7 mouse cellular contexts compared by ENCODE assay signal in the genomic region with DNA sequence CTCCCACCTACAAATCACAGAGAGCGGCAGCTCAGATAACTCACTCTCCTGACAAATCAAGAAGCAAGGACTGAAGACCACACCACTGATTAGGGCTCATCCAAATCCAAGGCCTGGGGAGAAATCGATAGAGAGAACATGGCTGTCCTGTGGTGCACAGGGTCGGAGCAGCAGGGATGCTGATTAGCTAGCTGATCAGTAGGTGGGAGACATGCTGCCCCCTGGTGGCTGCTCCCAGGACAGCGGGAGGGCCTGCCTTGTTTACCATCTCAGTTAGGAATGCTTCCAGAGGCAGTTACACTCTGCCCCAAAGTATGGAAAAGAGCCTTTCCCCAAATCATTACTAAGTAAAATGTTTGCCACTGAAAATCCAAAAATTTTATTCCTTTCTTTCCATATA.
DNase-seq lines count a peak whose midpoint lies in the region; ATAC-seq lines count a peak whose summit lies in the region.

No protein-coding gene starts in this region.

- peak; percentile 38 for DNase-seq in T-cell, adult 2 months (ENCODE audit: low spot score)
- peak; percentile 40 for DNase-seq in c-Kit-positive CD71-positive TER-119-positive erythroid progenitor cells, embryonic 14.5 days (ENCODE audit: low spot score)
- DNase-seq in left cerebral cortex, adult 8-10 months (ENCODE audit: low spot score in 2 of 2), result peak; percentile 51 to 82
- DNase-seq in spleen, postnatal 36 days (ENCODE audit: low spot score in 2 of 2), result peak; percentile 11 to 18

- H3K9ac ChIP-seq in forebrain, embryonic 15.5 days (replicated peaks), result no peak overlapping the region
- H3K9ac ChIP-seq in hindbrain, embryonic 16.5 days (ENCODE audit: low read depth, low read length), result no peak overlapping the region
- H3K9ac ChIP-seq in midbrain, embryonic 15.5 days, result no peak overlapping the region

- H3K27me3 ChIP-seq in forebrain, embryonic 15.5 days, result no peaks in the 10 kb centered on the region
- no peaks in the 10 kb centered on the region for H3K27me3 ChIP-seq in hindbrain, embryonic 16.5 days (replicated peaks; ENCODE audit: control insufficient read depth, insufficient read depth, low read length)
- H3K27me3 ChIP-seq in midbrain, embryonic 15.5 days (replicated peaks), result no peaks in the 10 kb centered on the region

- no peak overlapping the region for H3K27ac ChIP-seq in forebrain, embryonic 15.5 days (replicated peaks)
- no peak overlapping the region for H3K27ac ChIP-seq in hindbrain, embryonic 16.5 days (ENCODE audit: low read depth, low read length)
- H3K27ac ChIP-seq in midbrain, embryonic 15.5 days, result no peak overlapping the region

- WGBS in forebrain, embryonic 15.5 days, result 23% methylated on average over 4 of the region's 4 CpGs
- 19% methylated on average over 4 of the region's 4 CpGs for WGBS in hindbrain, embryonic 16.5 days
- WGBS in midbrain, embryonic 15.5 days, result 23% methylated on average over 4 of the region's 4 CpGs

- H3K36me3 ChIP-seq in forebrain, embryonic 15.5 days, result no peaks in the 10 kb centered on the region
- H3K36me3 ChIP-seq in hindbrain, embryonic 16.5 days (ENCODE audit: control insufficient read depth, insufficient read depth, low read length), result no peaks in the 10 kb centered on the region
- no peaks in the 10 kb centered on the region for H3K36me3 ChIP-seq in midbrain, embryonic 15.5 days (replicated peaks)

- no peaks in the 10 kb centered on the region for H3K4me1 ChIP-seq in forebrain, embryonic 15.5 days
- no peaks in the 10 kb centered on the region for H3K4me1 ChIP-seq in hindbrain, embryonic 16.5 days (ENCODE audit: control insufficient read depth, insufficient read depth, low read depth, low read length)
- no peaks in the 10 kb centered on the region for H3K4me1 ChIP-seq in midbrain, embryonic 15.5 days

- H3K4me3 ChIP-seq in forebrain, embryonic 15.5 days, result no peak overlapping the region
- H3K4me3 ChIP-seq in hindbrain, embryonic 16.5 days (ENCODE audit: low read length), result no peak overlapping the region
- H3K4me3 ChIP-seq in midbrain, embryonic 15.5 days, result no peak overlapping the region

- H3K9me3 ChIP-seq in forebrain, embryonic 15.5 days, result no peaks in the 10 kb centered on the region
- no peaks in the 10 kb centered on the region for H3K9me3 ChIP-seq in hindbrain, embryonic 16.5 days (ENCODE audit: control insufficient read depth, low read length)
- H3K9me3 ChIP-seq in midbrain, embryonic 15.5 days, result no peaks in the 10 kb centered on the region

- ATAC-seq in forebrain, embryonic 15.5 days (replicated peaks), result 0 out of 2 replicates have a peak, but pooled peaks have one; percentile 43
- ATAC-seq in hindbrain, embryonic 16.5 days, result peak; percentile 69; the same call in 1 of the 2 replicates
- ATAC-seq in midbrain, embryonic 15.5 days (replicated peaks), result peak; percentile 58

- no peak overlapping the region for H3K4me2 ChIP-seq in forebrain, embryonic 15.5 days (replicated peaks)
- no peak overlapping the region for H3K4me2 ChIP-seq in hindbrain, embryonic 16.5 days (ENCODE audit: low read length)
- H3K4me2 ChIP-seq in midbrain, embryonic 15.5 days, result no peak overlapping the region

Comparison
In these comparisons a context has a peak if more than half of its experiments do, and no peak if none do; other contexts are left out.
1. DNase-seq: peak in every context shown above with its lines; median percentile 66 in left cerebral cortex, adult 8-10 months; 40 in c-Kit-positive CD71-positive TER-119-positive erythroid progenitor cells, embryonic 14.5 days; 38 in T-cell, adult 2 months; 14 in spleen, postnatal 36 days.